Mouse (Mus musculus) kidney, adult 2 months (tissue): ENCODE results near the gene Mpo.

Source experiments
- CTCF ChIP-seq: fragments of 200-500 bp; conservative IDR thresholded peaks from 2 replicates; pipeline ENCODE4 v1.5.1; 2011; ENCODE audit warnings: low read depth, mild to moderate bottlenecking, control low read depth, low read length, moderate library complexity, mixed read lengths; ENCODE audit not compliant: insufficient read depth, insufficient read length
- POLR2A ChIP-seq: fragments of 200-500 bp; IDR thresholded peaks from one replicate; pipeline ENCODE4 v1.6.1; 2011; ENCODE audit warnings: low read depth, low read length, control low read depth

DNA sequence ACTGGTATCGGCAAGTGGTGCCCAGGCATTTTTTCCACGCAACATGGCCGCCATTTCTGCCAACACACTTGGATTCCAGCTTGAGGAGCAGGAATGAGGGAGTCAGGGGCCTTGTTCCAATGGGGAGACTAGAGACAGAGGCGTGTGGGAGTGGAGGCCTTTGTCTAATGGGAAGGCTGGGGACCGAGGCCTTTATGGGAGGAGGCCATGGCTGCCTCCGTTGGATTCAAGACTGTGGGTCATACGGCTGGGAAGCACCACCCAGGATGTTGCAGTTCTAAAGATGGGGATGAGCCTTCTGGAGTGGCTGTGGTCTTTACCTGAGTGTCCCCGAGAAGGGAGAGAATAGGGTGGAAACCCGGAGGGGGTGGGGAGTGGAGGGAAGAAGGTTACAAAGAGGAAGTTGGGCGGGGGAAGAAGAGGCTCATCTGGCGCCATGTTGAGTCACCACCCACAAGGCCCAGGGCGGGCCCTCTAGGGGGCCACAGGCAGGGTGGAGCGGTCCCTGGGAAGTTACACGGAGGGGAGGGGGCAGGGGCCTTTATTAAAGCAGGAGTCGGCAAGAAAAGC lies 37.0 kb upstream of the Mpo start:
- TF ChIP-seq CTCF (no peak), POLR2A (no peak)
